In the genomic region with DNA sequence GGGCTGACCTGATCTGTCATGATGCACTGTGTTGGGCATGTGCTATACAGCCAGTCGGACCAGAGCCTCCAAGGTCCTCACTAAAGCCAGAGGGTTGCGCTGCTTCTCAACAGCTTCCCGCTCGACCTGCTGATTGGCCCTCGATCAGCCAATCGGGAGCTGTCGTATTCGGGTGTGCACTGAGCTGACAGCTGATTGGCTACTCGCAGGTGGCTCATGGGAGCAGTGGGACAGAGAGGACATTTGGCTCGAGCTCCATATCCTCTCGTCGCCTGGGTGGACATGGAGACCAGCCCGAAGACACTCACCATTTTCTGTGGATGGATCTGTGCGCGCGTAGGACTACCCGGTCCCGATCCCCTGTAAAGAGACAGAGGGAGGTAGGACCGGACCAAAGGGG, we compare ENCODE assay signal across 23 mouse cellular contexts. TPM values are rescaled to one million over a fixed set of nuclear protein-coding genes. Genes with fewer than 3 reads are reported as not detected.
DNase-seq lines count a peak whose midpoint lies in the region; ATAC-seq lines count a peak whose summit lies in the region.
"Had no signal": no experiment of that assay in that cellular context is flagged by ENCODE, and none has a peak within 500 bp of the region (broad histone marks: within the 10 kb centered on the region; RNA-seq: fewer than 3 reads in every experiment).

No protein-coding gene starts in this region.

- H3K4me1 ChIP-seq in midbrain, embryonic 11.5 days (ENCODE audit: control insufficient read depth, insufficient read depth, low read length): no peaks in the 10 kb centered on the region
- no peaks in the 10 kb centered on the region for H3K4me1 ChIP-seq in midbrain, embryonic 13.5 days (replicated peaks)
- H3K4me1 ChIP-seq: embryonic facial prominence, embryonic 13.5 days; forebrain, embryonic 13.5 days; hindbrain, embryonic 12.5 days had no signal

- no peak overlapping the region for H3K9ac ChIP-seq in midbrain, embryonic 11.5 days (ENCODE audit: low read length)
- H3K9ac ChIP-seq in midbrain, embryonic 13.5 days (replicated peaks): no peak overlapping the region
- H3K9ac ChIP-seq: embryonic facial prominence, embryonic 13.5 days; forebrain, embryonic 13.5 days; forebrain, postnatal 0 days; hindbrain, embryonic 12.5 days had no signal

- H3K27me3 ChIP-seq in midbrain, embryonic 11.5 days (ENCODE audit: control insufficient read depth, insufficient read depth, low read length): no peaks in the 10 kb centered on the region
- 0 out of 2 replicates have a peak, but pooled peaks cover 4% of the 10 kb centered on the region for H3K27me3 ChIP-seq in midbrain, embryonic 13.5 days
- H3K27me3 ChIP-seq: forebrain, embryonic 13.5 days had no signal

- 75% methylated on average over 19 of the region's 19 CpGs for WGBS in midbrain, embryonic 11.5 days
- WGBS in midbrain, embryonic 13.5 days: 81% methylated on average over 19 of the region's 19 CpGs

- no peak overlapping the region for H3K27ac ChIP-seq in midbrain, embryonic 11.5 days (ENCODE audit: low read depth, low read length)
- no peak overlapping the region for H3K27ac ChIP-seq in midbrain, embryonic 13.5 days
- H3K27ac ChIP-seq: embryonic facial prominence, embryonic 13.5 days; forebrain, embryonic 13.5 days; gastrocnemius, adult 2 months; heart, embryonic 10.5 days; hindbrain, embryonic 12.5 days had no signal

- no peaks in the 10 kb centered on the region for H3K36me3 ChIP-seq in midbrain, embryonic 11.5 days (ENCODE audit: control insufficient read depth, insufficient read depth, low read length)
- H3K36me3 ChIP-seq in midbrain, embryonic 13.5 days: no peaks in the 10 kb centered on the region
- H3K36me3 ChIP-seq: embryonic facial prominence, embryonic 13.5 days; heart, embryonic 10.5 days; hindbrain, embryonic 12.5 days had no signal

- no peaks in the 10 kb centered on the region; the same call in 1 of the 2 replicates for H3K9me3 ChIP-seq in midbrain, embryonic 11.5 days (ENCODE audit: control insufficient read depth, low read length)
- no peaks in the 10 kb centered on the region for H3K9me3 ChIP-seq in midbrain, embryonic 13.5 days
- H3K9me3 ChIP-seq: forebrain, embryonic 13.5 days; heart, embryonic 10.5 days had no signal

- peak; percentile 62 for DNase-seq in midbrain, embryonic 11.5 days (ENCODE audit: low spot score, missing footprints)
- DNase-seq in urinary bladder, postnatal 10 days (ENCODE audit: low spot score): peak; percentile 6
- DNase-seq in urinary bladder, postnatal 36 days (ENCODE audit: low spot score in 2 of 2): no peak
- peak; percentile 47 for DNase-seq in WW6 (ENCODE audit: low read depth, low spot score)
- DNase-seq in testis, postnatal 14 days (ENCODE audit: low spot score): peak; percentile 83
- DNase-seq in embryo, embryonic 10 days (ENCODE audit: low spot score): no peak
- DNase-seq in frontal cortex, postnatal 36 days (ENCODE audit: low spot score in 2 of 2): no peak
- DNase-seq: adrenal gland, adult 8-10 months; adrenal gland, postnatal 36 days; cerebellum, adult 2 months; forebrain, postnatal 0 days; gastrocnemius, postnatal 25 days; heart, postnatal 10 days; heart, postnatal 4 days had no signal

- no peak for ATAC-seq in midbrain, embryonic 11.5 days (ENCODE audit: low FRiP score)
- no peak for ATAC-seq in midbrain, embryonic 13.5 days
- ATAC-seq: forebrain, embryonic 13.5 days; forebrain, postnatal 0 days; hindbrain, embryonic 16.5 days; inflammation-experienced regulatory T-cells, adult 6 months had no signal

- H3K4me2 ChIP-seq in midbrain, embryonic 11.5 days: no peak overlapping the region
- no peak overlapping the region for H3K4me2 ChIP-seq in midbrain, embryonic 13.5 days (replicated peaks)
- H3K4me2 ChIP-seq: embryonic facial prominence, embryonic 13.5 days; forebrain, embryonic 13.5 days; hindbrain, embryonic 12.5 days had no signal

- H3K4me3 ChIP-seq in midbrain, embryonic 11.5 days (ENCODE audit: low read depth, low read length): no peak overlapping the region
- no peak overlapping the region for H3K4me3 ChIP-seq in midbrain, embryonic 13.5 days (replicated peaks)
- H3K4me3 ChIP-seq: embryonic facial prominence, embryonic 13.5 days; forebrain, embryonic 13.5 days; gastrocnemius, adult 2 months; heart, embryonic 10.5 days; hindbrain, embryonic 12.5 days had no signal

RNA-seq across cellular contexts. Expression of gene 1700018B08Rik, which starts 2.3 kb away (rescaled TPM):
- not detected in 2 replicates for polyA plus RNA-seq in midbrain, embryonic 11.5 days (2014; fragmentation: Nextera tagmentation; extraction: Ambion mirVana)
- polyA plus RNA-seq in midbrain, embryonic 13.5 days (2015; fragmentation: Nextera tagmentation; extraction: Ambion mirVana): not detected in 2 replicates
- polyA plus RNA-seq: cerebellum, adult 2 months; embryonic facial prominence, embryonic 13.5 days; forebrain, embryonic 13.5 days; forebrain, postnatal 0 days; heart, embryonic 10.5 days; heart, embryonic 14.5 days; hindbrain, embryonic 12.5 days; hindbrain, embryonic 16.5 days; inflammation-experienced regulatory T-cells, adult 6 months had no signal

RNA-seq across cellular contexts. Expression of gene Fbxo31, which starts 36.7 kb away (rescaled TPM):
- 11.0 and 16.3 TPM in 2 replicates for polyA plus RNA-seq in midbrain, embryonic 11.5 days (2014; fragmentation: Nextera tagmentation; extraction: Ambion mirVana)
- polyA plus RNA-seq in midbrain, embryonic 13.5 days (2015; fragmentation: Nextera tagmentation; extraction: Ambion mirVana): 21.3 and 22.9 TPM in 2 replicates

RNA-seq across cellular contexts. Expression of gene Map1lc3b, which starts 48.3 kb away (rescaled TPM):
- polyA plus RNA-seq in midbrain, embryonic 11.5 days (2014; fragmentation: Nextera tagmentation; extraction: Ambion mirVana): 282 and 283 TPM in 2 replicates
- polyA plus RNA-seq in midbrain, embryonic 13.5 days (2015; fragmentation: Nextera tagmentation; extraction: Ambion mirVana): 364 and 371 TPM in 2 replicates

Comparison
In these comparisons a context has a peak if more than half of its experiments do, and no peak if none do; other contexts are left out.
1. DNase-seq: peak in midbrain, embryonic 11.5 days (single experiment), urinary bladder, postnatal 10 days (single experiment), WW6 (single experiment) and testis, postnatal 14 days (single experiment); none in urinary bladder, postnatal 36 days (0 of 2), embryo, embryonic 10 days (single experiment) and frontal cortex, postnatal 36 days (0 of 2).